Mouse (Mus musculus) Muller cell, postnatal 12 days (primary cell): ENCODE measurements at regions not wholly inside any gene's neighbourhood (a gene's known extent, or its start where the extent isn't known, plus 50 kb on each side); places are given as distances from the start of the nearest gene placed in this dataset.

Experiments
- DNase-seq: peaks from one replicate; pipeline ENCODE4 v3.0.0-alpha.2; 2015; ENCODE audit errors: inconsistent ontology term

DNA sequence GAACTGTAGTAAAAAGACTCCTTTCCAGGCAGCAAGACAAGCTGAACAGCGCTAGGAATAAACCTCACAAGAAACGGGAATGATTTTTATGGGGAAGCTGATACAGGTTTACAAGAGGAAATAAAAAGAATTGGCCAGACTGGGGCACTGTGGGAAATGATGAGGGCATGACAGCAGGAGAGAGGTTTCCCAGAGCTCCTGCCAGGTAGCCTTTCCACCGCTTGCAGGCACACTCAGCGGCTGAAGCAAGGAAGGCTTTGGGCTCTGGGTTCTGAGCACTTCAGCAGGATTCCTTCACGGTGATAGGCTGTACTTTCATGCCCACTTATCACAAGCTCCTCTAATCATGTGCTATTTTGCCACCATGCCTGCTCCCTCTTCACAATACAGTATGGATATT lies 114.2 kb upstream of the Syt13 start:
- no peak for DNase-seq

DNA sequence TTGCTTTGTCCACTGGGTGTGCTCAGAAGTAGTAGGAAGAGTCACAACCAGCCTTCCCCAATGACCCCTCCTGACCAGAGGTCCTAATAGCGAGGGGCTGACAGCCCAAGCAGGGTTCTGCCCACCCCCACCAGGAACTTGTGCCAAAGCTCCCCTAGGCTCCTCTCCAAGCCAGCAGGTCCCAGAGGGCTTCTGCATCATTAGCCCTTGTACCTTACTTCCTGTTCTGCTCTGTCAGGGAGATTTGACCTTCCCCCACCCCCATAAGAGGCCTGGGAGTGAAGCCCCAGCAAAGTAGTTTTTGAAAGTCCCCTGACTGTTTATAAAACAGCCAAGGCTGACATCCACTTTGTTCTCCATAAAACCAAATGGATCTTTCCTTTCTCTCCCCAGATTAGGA lies 110.0 kb upstream of the Syt13 start:
- no peak for DNase-seq

DNA sequence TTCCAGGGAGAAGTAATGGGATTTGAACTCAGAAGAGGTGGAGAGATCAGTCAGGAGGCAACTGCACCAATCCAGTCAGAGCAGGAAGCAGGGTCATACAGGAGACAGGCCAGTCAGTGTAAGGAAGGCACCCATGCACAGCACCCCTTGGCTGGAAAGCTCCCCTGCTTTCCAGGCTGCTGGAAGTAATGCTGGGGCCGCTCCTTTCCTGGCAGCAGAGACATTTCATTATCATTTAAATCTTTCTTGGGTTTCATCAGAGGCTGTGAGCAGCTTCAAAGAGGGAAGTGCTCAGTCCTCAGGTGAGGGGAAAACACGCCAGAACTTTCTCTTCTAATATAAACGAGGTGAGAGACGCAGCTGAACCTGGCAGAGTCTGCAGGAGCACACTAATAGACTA lies 109.1 kb upstream of the Syt13 start:
- DNase-seq: no peak

DNA sequence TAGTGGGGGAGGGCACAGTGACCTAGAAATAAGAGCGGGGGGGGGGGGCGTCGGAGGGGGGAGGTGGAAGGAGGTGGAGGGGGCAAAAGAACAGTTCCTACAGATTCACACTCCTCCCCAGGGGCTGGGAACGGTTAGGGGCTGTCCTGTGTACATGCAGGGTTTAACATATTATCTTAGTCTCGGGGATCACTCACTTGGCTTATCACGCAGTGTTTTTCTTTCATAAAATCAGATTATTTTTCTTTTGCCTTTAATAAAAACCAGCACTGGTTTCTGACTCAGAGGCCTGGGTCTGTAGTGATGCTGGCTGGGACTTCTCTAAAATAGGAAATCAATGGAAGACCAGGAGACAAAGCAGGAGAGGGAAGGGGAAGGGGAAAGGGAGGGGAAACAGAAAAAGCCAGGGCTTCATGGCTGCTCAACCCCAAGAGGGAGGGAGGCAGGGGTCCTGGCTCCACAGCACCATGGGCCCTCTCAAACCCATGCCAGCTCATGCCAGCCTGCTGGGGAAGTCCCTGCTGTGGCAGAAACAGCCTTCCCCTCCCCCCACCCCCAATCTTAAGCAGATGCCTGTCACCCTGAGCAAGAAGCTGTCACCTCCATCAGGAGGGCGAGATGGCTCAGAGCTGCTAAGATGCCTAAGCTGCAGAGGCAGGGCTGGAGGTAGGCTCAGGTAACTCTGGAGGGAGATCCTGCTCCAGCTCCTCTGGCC lies 108.3 kb upstream of the Syt13 start:
- no peak for DNase-seq

DNA sequence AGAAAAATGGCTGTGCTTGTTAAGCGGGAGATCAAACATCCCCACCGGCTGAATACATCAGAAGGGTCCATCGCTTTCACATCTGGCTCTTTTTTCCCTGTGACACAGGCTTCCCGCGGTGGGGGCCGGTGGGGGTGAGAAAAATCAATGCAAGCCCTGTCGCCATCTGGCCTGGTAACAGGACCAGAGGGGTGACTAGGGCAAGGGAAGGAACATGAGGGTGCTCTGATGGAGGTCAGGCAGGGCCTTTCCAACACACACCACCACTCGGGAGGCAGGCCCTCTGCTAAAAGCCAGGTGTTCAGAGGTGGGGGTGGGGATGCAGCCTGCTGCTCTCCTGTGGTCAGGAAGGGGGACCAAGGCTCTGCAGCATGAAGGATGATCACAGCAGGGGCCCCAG lies 107.5 kb upstream of the Syt13 start:
- no peak for DNase-seq

DNA sequence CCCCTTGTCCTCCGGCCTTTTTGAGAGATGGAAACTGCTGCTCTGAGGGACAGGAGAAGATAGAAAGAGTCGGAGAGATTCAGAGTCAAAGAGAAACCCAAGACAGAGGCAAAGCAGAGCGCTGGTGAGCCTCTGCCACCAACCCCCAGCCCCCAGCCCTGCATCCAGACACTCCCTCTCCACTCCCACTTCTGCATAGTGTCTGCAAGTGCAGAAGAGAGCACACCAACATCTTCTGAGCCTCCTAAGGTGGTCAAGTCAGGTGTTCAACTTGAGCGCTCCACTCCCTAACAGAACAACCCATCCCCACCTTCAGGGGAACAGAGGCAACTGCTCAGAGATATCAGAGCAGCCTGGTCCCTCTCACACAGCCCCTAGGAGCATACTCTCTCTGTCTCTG lies 106.8 kb upstream of the Syt13 start:
- no peak for DNase-seq

DNA sequence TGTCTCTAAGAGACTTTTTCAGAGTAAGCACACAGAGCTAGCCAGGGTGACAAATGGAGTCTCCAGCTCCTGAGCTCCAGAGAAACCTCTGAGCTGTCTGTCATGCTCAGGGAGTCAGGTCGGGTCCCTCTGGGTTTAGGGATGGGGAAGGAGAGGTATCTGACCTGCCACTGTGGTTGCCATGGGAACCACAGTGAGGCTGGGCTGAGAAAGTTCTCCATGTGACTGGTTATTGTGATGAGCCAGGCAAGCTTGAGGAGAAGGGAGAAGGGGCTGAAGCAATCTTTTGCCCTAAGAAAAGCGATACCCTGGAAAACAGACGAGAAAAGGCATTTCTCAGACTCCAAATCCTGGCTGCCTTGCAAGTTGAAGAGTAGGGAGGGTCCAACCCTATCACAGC lies 105.7 kb upstream of the Syt13 start:
- DNase-seq: no peak

DNA sequence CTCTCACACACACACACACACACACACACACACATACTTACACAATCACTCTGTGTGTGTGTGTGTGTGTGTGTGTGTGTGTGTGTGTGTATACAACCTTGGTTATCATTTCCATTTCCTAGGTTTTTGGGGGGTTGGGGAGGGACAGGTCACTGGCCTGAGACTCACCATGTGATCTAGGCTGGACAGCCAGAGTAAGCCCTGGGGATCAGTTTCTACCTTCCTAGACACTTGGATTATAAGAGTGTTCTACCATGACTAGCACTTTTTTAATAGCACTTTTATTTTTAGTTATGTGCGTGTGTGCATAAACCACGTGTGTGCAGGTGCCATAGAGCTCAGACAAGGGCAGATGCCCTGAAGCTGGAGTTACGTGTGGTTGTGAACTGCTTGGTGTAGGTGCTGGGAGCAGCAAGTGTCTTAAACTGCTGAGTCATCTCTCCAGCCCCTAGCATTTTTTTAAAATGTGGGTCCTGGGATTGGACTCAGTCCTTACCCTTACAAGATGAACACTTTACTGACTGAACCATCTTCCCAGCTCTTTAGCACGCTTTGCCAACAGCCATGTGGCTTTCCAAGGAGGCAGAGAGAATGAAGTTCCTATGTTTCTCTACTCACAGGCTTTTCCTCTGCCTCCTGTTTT lies 105.1 kb upstream of the Syt13 start:
- DNase-seq: no peak

DNA sequence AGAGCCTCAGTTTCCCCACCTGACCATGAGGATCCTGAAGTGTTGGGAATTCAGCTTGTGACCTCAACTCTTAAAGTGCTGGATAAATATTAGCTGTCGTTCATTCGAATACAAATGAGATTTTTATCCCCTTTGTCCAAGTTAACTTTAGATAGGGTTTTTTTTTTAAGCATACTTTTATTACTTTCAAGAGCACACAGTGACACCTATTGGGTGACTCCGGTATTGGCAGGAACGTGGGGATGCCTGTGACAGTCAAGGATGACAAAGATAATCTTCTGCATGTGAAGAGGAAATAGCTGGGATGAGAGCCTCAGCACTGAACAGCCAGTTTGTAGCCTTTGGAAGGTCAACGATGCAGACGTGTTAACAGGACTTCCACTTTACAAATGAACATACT lies 103.9 kb upstream of the Syt13 start:
- DNase-seq: peak; percentile 36

DNA sequence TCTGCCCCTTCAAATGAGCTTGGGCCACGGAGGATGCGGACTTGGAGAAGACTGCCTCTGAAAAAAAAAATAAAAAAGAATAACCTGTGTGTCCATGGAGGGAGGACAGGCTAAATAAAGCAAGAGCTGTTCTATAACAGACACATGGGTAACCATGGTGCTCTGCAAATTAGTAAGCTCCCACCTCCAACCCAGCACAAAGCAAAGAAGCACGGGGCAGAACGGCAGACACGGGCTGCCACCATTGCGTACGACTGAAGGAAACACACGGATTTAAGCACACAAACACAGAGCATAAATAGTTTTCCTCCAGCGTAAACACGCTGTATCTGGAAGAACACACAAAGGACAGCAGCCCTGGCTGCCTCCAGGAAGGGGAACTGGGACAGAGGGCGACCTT lies 101.9 kb upstream of the Syt13 start:
- DNase-seq: no peak

DNA sequence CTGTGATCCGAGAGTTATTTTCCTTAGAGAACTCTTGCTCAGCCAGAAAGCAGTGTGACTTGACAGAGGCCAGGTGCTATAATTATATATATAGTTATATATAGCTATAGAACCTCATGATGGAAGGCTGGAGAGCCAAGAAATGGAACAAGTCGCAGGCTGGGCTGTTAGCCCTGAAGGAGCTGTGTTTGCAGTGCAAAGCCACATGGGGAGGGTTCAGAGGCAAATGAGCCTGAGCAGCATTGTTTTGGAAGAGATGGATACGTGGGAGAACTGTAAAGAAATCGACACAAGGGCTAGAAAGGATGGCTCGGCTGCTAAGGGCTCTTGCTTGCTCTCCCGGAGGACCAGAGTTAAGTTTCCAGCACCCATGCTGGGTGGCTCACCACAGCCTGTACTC lies 95.3 kb upstream of the Syt13 start:
- no peak for DNase-seq

DNA sequence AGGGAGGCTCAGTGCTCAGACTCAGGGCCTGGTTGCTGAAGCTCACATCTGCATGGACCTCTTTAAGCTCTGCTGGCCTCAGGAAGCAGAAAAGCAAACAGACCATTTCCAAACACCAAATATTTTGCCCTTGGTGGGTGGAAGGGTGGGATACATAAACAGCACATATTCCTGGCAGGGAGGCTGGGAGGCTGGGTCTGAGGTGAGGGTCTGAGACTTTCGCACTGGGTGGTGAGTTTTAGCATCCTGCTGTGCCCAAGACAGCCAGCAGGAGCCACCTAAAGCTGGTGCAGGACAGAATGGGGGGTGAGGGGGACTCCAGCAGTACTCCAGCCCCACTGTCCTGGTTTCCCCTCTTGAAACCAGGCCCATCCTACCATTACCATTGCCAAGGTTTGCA lies 90.6 kb upstream of the Syt13 start:
- no peak for DNase-seq

DNA sequence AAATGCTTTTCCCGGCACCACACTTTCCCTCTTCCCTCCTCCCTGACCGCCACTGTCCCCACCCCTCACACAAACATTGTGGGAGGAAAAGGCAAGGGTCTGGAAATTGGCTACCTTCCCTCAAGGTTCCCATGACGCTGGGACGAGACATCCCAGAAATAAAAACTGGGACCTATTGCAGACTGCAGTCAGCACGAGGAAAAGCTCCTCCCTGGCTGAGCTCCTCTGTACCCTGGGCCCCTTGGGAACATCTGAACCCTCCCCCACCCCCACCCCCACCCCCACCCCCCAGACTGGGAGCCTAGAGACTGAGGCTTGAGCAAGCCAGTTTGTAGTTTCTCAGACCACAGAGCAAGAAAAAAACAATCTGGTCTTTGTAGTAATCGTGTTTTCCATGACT lies 89.5 kb upstream of the Syt13 start:
- DNase-seq: no peak

DNA sequence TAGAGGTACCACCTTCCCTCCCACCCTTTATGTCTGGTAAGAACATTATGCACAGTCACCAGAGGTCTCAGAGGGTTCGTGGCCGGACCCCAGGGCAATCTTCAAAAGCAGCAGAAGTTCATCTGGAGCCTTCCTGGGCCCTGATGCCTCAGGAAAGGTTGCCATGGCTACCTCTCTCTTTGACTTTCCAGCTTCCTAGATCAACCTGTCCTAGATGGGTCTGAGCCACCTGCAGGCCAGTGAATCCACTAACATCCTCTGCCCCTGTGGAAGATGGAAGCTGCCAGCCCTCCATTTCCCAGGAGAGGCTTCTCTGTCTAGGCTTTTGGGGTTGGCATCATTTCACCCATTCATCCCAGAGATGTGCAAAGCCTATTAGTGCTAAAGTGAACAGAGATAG lies 84.8 kb upstream of the Syt13 start:
- no peak for DNase-seq

DNA sequence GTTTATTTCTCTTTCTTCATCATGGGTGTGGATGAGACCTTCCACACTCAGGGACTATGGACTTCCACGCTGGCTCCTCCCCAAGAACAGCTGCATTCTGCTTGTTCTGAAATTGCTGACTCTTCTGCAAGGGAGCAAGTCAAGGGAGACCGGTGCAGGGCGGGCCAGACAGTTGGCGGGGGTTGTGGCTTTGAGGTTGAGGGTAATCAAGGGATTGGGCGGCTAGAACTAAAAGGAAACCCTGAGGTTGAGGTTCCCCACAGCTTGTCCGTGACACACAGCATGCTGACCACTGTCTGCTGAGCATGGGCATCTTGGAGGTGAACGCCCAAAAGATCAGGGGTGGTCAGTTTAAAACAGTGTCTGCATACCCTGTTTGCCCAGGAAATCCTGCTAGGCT lies 83.1 kb upstream of the Syt13 start:
- DNase-seq: no peak

DNA sequence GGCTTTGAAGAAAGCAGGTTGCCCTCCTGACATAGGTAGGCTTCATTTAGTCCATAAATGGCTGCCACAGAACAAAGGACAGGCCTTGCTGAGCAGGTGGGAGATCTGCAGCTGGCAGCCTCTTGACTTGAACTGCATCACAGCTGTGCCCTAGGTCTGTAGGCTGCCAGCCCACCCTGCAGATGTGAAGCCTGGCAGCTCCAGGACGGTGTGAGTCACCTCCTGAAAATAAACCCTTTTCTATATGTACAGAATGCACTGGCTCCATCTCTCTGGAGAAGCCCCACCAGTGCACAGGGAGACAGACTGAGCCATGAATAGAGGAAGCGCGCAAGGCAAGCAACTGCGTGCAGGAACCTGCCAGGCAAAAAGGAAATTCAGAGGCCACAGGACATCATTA lies 78.7 kb upstream of the Syt13 start:
- DNase-seq: no peak

DNA sequence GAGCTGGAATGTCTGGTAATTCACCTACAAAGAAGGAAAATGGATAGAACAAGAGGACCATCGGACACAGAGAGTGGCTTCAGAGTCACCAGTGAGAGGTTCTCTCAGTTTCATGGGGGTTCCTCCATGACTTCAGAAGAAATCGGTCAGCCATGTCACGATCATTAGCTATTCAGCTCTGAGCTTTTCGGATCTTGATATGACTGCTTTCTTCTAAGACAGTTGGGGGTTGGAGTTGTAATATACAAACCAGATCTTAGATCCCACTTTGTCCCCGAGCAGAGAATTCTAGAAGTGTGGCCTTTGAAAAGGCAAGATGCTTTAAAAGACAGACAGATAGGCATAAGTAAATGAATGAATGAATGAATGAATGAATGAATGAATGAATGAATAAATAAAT lies 76.9 kb upstream of the Syt13 start:
- DNase-seq: no peak

DNA sequence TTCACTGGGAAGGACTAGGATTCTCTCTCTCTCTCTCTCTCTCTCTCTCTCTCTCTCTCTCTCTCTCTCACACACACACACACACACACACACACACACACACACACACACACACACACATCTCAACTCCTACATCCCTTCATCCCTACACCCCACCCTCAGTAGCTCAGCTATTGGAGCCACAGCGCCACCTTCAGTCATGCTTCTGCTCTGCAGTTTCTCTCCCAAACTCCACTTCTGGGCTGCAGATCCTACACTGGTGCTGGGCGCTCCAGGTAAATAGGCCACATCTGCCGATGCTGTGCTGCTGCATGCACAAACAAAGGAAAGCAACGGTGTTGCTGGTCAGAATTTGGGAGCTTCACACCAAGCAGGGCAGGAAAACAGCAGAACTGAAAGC lies 74.9 kb upstream of the Syt13 start:
- peak; percentile 23 for DNase-seq

DNA sequence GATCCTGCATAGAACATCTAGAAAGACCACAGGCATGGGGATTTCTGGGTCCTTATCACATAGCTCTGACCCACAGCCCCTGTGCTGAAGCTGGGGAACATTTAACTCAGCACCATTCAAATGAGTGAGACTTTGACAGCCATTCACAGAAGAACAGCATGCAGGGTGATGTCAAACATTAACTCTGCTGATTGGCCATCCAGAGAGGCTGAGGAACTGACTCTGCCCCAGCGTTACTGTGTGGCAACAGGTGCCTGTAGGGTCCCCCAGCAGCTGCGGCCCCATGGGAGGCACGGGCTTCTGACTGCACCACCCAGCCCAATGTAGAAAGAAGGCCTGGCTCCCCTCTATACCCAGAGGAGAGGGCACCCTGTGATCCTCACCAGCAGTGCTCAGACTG lies 73.3 kb upstream of the Syt13 start:
- DNase-seq: no peak

DNA sequence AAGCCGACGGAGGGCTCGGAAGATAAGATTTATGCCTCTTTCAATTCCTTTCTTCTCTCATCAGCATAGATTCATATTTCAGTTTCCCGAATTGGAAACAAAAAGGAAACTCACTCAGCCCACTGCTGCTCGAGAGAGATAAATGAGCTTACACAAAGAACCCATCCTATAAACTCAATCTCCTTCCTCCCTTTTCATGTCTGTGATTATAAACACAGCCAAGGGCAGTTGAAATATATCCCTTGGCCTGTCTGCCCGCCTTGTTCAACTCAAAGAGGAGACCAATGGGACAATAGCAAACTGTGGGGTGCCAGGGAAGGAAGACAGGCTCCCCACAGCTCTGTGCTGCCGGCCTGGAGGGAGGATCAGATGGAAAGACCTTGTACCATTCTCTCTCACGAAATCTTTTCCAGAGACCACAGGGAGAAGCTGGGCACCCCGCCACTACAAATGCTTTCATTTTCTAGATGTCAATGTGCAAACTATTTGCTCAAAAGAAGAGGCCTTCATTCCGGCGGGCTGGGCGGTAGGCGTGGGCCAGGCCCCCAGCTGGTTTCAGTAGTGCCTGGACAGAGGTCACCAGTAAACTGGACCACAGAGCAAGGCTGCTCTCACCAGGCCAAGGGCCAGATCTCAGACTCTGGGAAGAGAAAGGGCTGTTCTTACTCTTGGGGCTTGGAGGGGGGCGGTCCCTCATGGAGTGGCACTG lies 69.7 kb upstream of the Syt13 start:
- DNase-seq: peak; percentile 97

DNA sequence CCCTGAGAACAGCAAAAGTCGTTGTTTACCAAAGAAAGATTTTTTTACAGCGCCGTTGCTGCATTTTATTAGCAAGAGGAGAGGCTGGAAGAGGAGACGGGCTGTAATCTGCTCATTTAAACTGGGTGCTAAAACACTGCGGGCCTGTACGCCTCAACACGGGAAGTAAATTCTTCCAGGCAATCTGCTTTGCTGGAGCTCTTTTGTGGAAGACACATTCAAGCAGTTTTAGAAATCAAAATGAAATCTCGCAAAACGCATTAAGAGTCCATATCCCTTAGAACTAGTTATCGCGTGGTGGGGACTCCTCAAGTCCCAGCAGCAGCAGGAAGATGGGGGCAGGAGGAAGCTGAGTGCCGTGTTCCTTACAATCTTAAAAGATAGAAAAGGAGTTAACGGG lies 65.9 kb upstream of the Syt13 start:
- DNase-seq: no peak

DNA sequence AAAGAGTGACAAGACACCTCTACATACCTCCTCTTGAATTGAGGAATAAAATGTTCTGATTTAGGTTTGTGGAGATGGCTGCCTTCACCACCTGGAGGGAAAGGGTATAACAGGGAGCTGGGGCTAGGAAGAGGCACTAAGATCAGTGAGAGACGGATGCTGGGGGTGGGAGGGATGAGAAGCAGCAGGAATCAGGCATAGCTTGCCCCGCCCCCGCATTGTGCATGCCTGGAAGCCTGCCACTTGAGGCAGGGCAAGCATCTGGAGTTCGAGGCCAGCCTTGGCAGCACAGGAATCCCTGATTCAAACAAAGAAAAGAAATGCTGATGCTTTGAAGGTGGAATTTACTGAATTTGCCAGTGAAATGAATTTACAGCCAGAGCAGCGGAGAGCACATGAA lies 63.6 kb upstream of the Syt13 start:
- peak; percentile 56 for DNase-seq

DNA sequence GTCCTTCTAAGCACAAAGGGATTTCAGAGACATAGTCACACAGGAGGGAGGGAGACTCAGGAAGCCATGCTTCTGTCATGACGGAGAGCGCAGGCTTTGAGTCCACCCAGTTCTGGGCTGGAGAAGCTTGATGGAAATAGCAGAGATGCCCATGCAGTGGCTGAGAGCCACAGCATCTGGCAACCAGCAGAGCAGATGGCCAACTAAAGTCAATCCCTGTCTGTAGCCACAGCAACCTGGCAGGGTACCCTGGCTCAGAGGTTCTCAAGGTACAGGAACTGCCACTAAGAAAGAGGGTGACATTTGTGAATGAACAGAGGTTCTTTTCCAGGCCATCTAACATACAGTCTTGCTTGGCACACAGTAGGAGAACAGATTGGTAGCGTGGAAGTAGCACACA lies 61.7 kb upstream of the Syt13 start:
- no peak for DNase-seq
